Mouse (Mus musculus): ENCODE data around the gene Slc36a3.

GRCm38 (mm10) chr11:55147423-55147822 lies 4.1 kb downstream of the Slc36a3 start:
- no peak for TF ChIP-seq CHD2 (IDR thresholded peaks at IDR 0.05; ENCODE audit: low read depth, low read length)
- no peak for TF ChIP-seq ZC3H11A (IDR thresholded peaks at IDR 0.05; ENCODE audit: borderline replicate concordance, low read depth, low read length)
- no peak for TF ChIP-seq HCFC1 (IDR thresholded peaks at IDR 0.05; ENCODE audit: borderline replicate concordance, insufficient read depth, low read length)

Measured in ES-E14 (cell line).